ENCODE assay signal across 9 mouse cellular contexts in the genomic region with DNA sequence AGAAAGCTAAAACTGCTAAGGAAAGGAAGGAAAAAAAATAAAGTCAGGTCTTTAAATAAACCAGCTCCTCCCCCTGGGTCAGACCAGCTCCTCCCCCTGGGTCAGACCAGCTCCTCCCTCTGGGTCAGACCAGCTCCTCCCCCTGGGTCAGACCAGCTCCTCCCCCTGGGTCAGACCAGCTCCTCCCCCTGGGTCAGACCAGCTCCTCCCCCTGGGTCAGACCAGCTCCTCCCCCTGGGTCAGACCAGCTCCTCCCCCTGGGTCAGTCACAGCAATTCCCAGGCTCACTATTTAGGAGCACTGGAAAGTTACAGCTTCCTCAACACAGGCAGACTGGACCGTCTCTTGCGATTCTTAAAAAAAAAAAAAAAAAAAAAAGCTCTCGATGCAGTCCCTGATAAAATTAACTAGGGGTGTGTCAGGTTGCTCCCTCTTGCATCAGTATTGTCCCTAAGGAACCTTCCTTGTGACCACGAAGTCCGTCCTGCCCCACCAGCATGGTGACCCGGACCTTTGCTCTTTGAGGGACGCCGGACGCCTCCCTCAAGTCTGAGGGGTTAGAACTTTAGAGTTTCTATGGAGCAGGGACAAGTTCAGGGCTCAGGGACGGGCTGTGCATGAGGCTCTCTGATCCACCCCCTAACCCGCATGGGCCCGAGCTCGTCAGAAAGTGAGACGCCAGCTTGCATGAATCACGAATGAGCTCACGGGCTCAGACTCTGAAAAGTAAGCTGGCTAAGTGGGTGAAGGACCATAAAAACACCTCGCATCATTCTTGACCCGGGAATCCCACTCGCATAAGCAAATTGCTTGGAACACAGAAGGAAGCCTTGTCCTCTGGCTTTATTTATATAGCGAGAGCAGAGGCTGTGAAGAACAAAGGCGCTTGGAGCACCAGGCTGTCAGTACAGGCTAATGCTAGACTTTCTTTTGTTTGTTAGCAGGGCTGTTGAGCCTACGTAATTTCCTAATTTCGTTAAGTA. TPM values are rescaled to one million over a fixed set of nuclear protein-coding genes. Genes with fewer than 3 reads are reported as not detected.
DNase-seq lines count a peak whose midpoint lies in the region; ATAC-seq and TF ChIP-seq lines count a peak whose summit lies in the region.
"Had no signal": no experiment of that assay in that cellular context is flagged by ENCODE, and none has a peak within 500 bp of the region (broad histone marks: within the 10 kb centered on the region; RNA-seq: fewer than 3 reads in every experiment).

No protein-coding gene starts in this region.

- H3K9ac ChIP-seq in hindbrain, embryonic 15.5 days = no peak overlapping the region
- H3K9ac ChIP-seq in liver, adult 2 months (ENCODE audit: low read depth, low read length) = peak overlapping the region; percentile 61

- no peaks in the 10 kb centered on the region for H3K79me2 ChIP-seq in liver, adult 2 months (ENCODE audit: control insufficient read depth, insufficient read depth, low read length)

- peak; percentile 26 for DNase-seq in ES-CJ7 (ENCODE audit: low read depth, low spot score)
- DNase-seq in adrenal gland, postnatal 14 days = peak; percentile 80
- peak; percentile 63 to 68 for DNase-seq in gastrocnemius, adult 8-10 months (ENCODE audit: low spot score in 2 of 2)
- peak; percentile 83 for DNase-seq in liver, adult 2 months (ENCODE audit: extremely low read depth, low read depth, low spot score)
- peak; percentile 46 to 54 for DNase-seq in natural killer cell, adult 2 months (ENCODE audit: low spot score in 2 of 2)
- DNase-seq in layer of hippocampus, postnatal 10 days (ENCODE audit: low spot score in 2 of 2) = no peak

- no peaks in the 10 kb centered on the region for H3K36me3 ChIP-seq in hindbrain, embryonic 15.5 days
- no peaks in the 10 kb centered on the region for H3K36me3 ChIP-seq in liver, adult 2 months (ENCODE audit: control insufficient read depth, insufficient read depth, low read length)

- no peak overlapping the region for H3K4me3 ChIP-seq in hindbrain, embryonic 15.5 days
- peak overlapping the region; percentile 46 for H3K4me3 ChIP-seq in liver, adult 2 months (ENCODE audit: insufficient read depth, low read depth, low read length)

- 9% methylated on average over 23 of the region's 23 CpGs for WGBS in hindbrain, embryonic 15.5 days
- 25% methylated on average over 23 of the region's 23 CpGs for WGBS in liver, adult 2 months

- H3K9me3 ChIP-seq in hindbrain, embryonic 15.5 days = no peaks in the 10 kb centered on the region

- peaks cover 49% of the 10 kb centered on the region for H3K4me1 ChIP-seq in hindbrain, embryonic 15.5 days (replicated peaks)
- peaks cover 12% of the 10 kb centered on the region; the same call in 1 of the 2 replicates for H3K4me1 ChIP-seq in liver, adult 2 months (ENCODE audit: control insufficient read depth, insufficient read depth, low read length)

- peak overlapping the region; percentile 23 for H3K4me2 ChIP-seq in hindbrain, embryonic 15.5 days

- no peak for TF ChIP-seq CTCF in liver, adult 2 months (IDR thresholded peaks at IDR 0.05; ENCODE audit: low read depth, low read length)

- no peaks in the 10 kb centered on the region for H3K27me3 ChIP-seq in hindbrain, embryonic 15.5 days
- H3K27me3 ChIP-seq in liver, adult 2 months (ENCODE audit: control insufficient read depth, insufficient read depth, low read length) = no peaks in the 10 kb centered on the region

- H3K27ac ChIP-seq in hindbrain, embryonic 15.5 days (replicated peaks) = peak overlapping the region; percentile 26; the same call in 1 of the 2 replicates
- peak overlapping the region; percentile 80 for H3K27ac ChIP-seq in liver, adult 2 months (replicated peaks; ENCODE audit: insufficient read depth, low read depth, low read length)

- TF ChIP-seq POLR2A in liver, adult 2 months (IDR thresholded peaks at IDR 0.05; ENCODE audit: extremely low read depth, insufficient read depth, low read length) = no peak

- no peak for ATAC-seq in hindbrain, embryonic 15.5 days (ENCODE audit: low FRiP score, low read depth)
- no peak for ATAC-seq in activated CD4-positive, CD25-positive, alpha-beta regulatory T cell, adult 4 months

RNA-seq across cellular contexts. Expression of a gene that starts 31.3 kb away (rescaled TPM):
- total RNA-seq in adrenal gland, postnatal 14 days (2021) = 173 and 176 TPM in 2 replicates
- 100 to 1,000 TPM; 119 to 149 (median 140) TPM for total RNA-seq in gastrocnemius, adult 8-10 months (2022)
- 60.3 and 61.7 TPM in 2 replicates for polyA plus RNA-seq in hindbrain, embryonic 15.5 days (2015; fragmentation: Nextera tagmentation; extraction: Ambion mirVana)
- total RNA-seq in liver, adult 2 months (2014; rRNA removed) = 21.6 and 24.2 TPM in 2 replicates
- polyA plus RNA-seq in liver, adult 2 months (2012; rRNA removed) = 28.8 and 37.8 TPM in 2 replicates
- polyA plus RNA-seq in activated CD4-positive, CD25-positive, alpha-beta regulatory T cell, adult 4 months (2017; shearing (Covaris generic)) = 10 to 100 TPM; 96.8 to 98.7 TPM
- total RNA-seq in layer of hippocampus, postnatal 10 days (2021) = 10 to 100 TPM; 62.3 to 64.5 TPM

RNA-seq across cellular contexts. Expression of a gene that starts 58.3 kb away (rescaled TPM):
- total RNA-seq in adrenal gland, postnatal 14 days (2021) = not detected in 2 replicates
- total RNA-seq in gastrocnemius, adult 8-10 months (2022) = not detected
- polyA plus RNA-seq in hindbrain, embryonic 15.5 days (2015; fragmentation: Nextera tagmentation; extraction: Ambion mirVana) = 0.17 and 0.29 TPM in 2 replicates
- not detected in 2 replicates for total RNA-seq in liver, adult 2 months (2014; rRNA removed)
- not detected in 2 replicates for polyA plus RNA-seq in liver, adult 2 months (2012; rRNA removed)
- polyA plus RNA-seq in activated CD4-positive, CD25-positive, alpha-beta regulatory T cell, adult 4 months (2017; shearing (Covaris generic)) = not detected
- total RNA-seq in layer of hippocampus, postnatal 10 days (2021) = not detected
- polyA plus RNA-seq: frontal cortex, adult 2 months had no signal

Comparison
In these comparisons a context has a peak if more than half of its experiments do, and no peak if none do; other contexts are left out.
1. DNase-seq: peak in ES-CJ7 (single experiment), adrenal gland, postnatal 14 days (single experiment), gastrocnemius, adult 8-10 months (2 of 2), liver, adult 2 months (single experiment) and natural killer cell, adult 2 months (2 of 2); none in layer of hippocampus, postnatal 10 days (0 of 2).